Mouse (Mus musculus): ENCODE measurements around the gene Gm13285. TPM values are rescaled to one million over a fixed set of nuclear protein-coding genes. Genes with fewer than 3 reads are reported as not detected.
"Not testable (repeated sequence)": the region's sequence is repeated elsewhere in the genome, so short reads cannot be mapped to it uniquely, and the experiment has no call there.

Gene Gm13285
- polyA plus RNA-seq, 1 experiment from 2014 or later, result 1.8 TPM

GRCm38 (mm10) chr4:88805761-88806160 is 6.3 kb downstream of the Gm13285 start:
- not testable (repeated sequence) for H3K9me3 ChIP-seq (ENCODE audit: low read length); DNase-seq (ENCODE audit: low spot score); H3K9ac ChIP-seq (replicated peaks; ENCODE audit: low read depth); H3K4me2 ChIP-seq (replicated peaks; ENCODE audit: low read depth, low read length); H3K4me1 ChIP-seq (ENCODE audit: insufficient read depth, low read depth, low read length); H3K36me3 ChIP-seq (ENCODE audit: insufficient read depth, low read length); H3K27ac ChIP-seq (ENCODE audit: low read length); H3K4me3 ChIP-seq (ENCODE audit: low read depth, low read length); H3K27me3 ChIP-seq (replicated peaks; ENCODE audit: insufficient read depth, low read length); ATAC-seq
- TF ChIP-seq CTCF (IDR thresholded peaks at IDR 0.05), result peak; percentile 43
- WGBS, result no CpG with 5 or more reads among the region's 34 CpGs

GRCm38 (mm10) chr4:88815928-88816327 is 16.5 kb downstream of the Gm13285 start, which contains the start of gene Ifna7:
Gene Ifna7 (plus strand): TSS chr4:88816228.
- Histone ChIP-seq H3K27ac (ENCODE audit: low read length) (no peak within 1 kb of the TSS), H3K36me3 (ENCODE audit: insufficient read depth, low read length) (no peaks in the 10 kb centered on the region), H3K4me3 (ENCODE audit: low read depth, low read length) (no peak within 1 kb of the TSS), H3K9ac (replicated peaks; ENCODE audit: low read depth) (no peak within 1 kb of the TSS), H3K4me1 (ENCODE audit: insufficient read depth, low read depth, low read length) (no peaks in the 10 kb centered on the region), H3K27me3 (replicated peaks; ENCODE audit: insufficient read depth, low read length) (no peaks in the 10 kb centered on the region), H3K9me3 (ENCODE audit: low read length) (no peaks in the 10 kb centered on the region), H3K4me2 (replicated peaks; ENCODE audit: low read depth, low read length) (no peak within 1 kb of the TSS)
- TF ChIP-seq CTCF (IDR thresholded peaks at IDR 0.05) (no peak), EP300 (IDR thresholded peaks at IDR 0.05) (no peak)
- DNase-seq (ENCODE audit: low spot score) (no peak), ATAC-seq (no peak)
- 43% methylated on average over 3 of the region's 3 CpGs for WGBS

GRCm38 (mm10) chr4:88819659-88820058 is 20.2 kb downstream of the Gm13285 start, which contains the start of gene Ifna11:
Gene Ifna11 (plus strand): TSS chr4:88819959.
- no peak for TF ChIP-seq EP300 (IDR thresholded peaks at IDR 0.05)
- TF ChIP-seq CTCF (IDR thresholded peaks at IDR 0.05), result no peak
- Histone ChIP-seq H3K4me2 (replicated peaks; ENCODE audit: low read depth, low read length) (no peak within 1 kb of the TSS), H3K4me1 (ENCODE audit: insufficient read depth, low read depth, low read length) (no peaks in the 10 kb centered on the region), H3K4me3 (ENCODE audit: low read depth, low read length) (no peak within 1 kb of the TSS), H3K36me3 (ENCODE audit: insufficient read depth, low read length) (no peaks in the 10 kb centered on the region), H3K27me3 (replicated peaks; ENCODE audit: insufficient read depth, low read length) (no peaks in the 10 kb centered on the region), H3K27ac (ENCODE audit: low read length) (no peak within 1 kb of the TSS), H3K9me3 (ENCODE audit: low read length) (no peaks in the 10 kb centered on the region), H3K9ac (replicated peaks; ENCODE audit: low read depth) (no peak within 1 kb of the TSS)
- WGBS, result 81% methylated on average over 1 of the region's 1 CpGs
- DNase-seq (ENCODE audit: low spot score), result no peak
- ATAC-seq, result no peak

DNA sequence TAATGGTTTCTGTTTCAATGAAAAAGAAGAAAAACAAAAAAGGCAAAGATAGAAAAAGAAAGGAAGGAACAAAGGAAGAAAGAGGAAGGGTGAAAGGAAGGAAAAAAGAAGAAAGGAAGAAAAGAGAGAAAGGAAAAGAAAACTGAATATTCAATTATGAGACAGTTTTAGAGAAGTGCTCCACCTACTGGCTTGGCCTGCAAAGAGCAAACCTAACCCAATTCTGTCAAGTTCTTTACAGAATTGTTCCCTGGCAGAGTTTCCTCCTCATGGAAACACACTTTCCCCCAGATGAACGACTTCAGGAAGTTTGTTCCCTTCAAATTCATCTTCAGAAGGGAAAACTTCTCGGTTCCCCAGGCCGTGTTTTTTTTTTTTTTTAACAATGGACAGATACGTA is 23.5 kb downstream of the Gm13285 start:
- Histone ChIP-seq H3K27ac (ENCODE audit: low read length) (no peak overlapping the region), H3K4me3 (ENCODE audit: low read depth, low read length) (no peak overlapping the region), H3K36me3 (ENCODE audit: insufficient read depth, low read length) (no peaks in the 10 kb centered on the region), H3K4me2 (replicated peaks; ENCODE audit: low read depth, low read length) (no peak overlapping the region), H3K27me3 (replicated peaks; ENCODE audit: insufficient read depth, low read length) (no peaks in the 10 kb centered on the region), H3K9ac (replicated peaks; ENCODE audit: low read depth) (no peak overlapping the region), H3K4me1 (ENCODE audit: insufficient read depth, low read depth, low read length) (no peaks in the 10 kb centered on the region), H3K9me3 (ENCODE audit: low read length) (no peaks in the 10 kb centered on the region)
- WGBS, result 21% methylated on average over 4 of the region's 4 CpGs
- TF ChIP-seq EP300 (IDR thresholded peaks at IDR 0.05) (no peak), CTCF (IDR thresholded peaks at IDR 0.05) (peak; percentile 61)
- DNase-seq (ENCODE audit: low spot score) (peak; percentile 31), ATAC-seq (no peak)

GRCm38 (mm10) chr4:88827116-88827515 is 27.7 kb downstream of the Gm13285 start, which contains the start of gene Ifna6:
Gene Ifna6 (plus strand): TSS chr4:88827416.
- not testable (repeated sequence) for H3K9me3 ChIP-seq (ENCODE audit: low read length); H3K4me3 ChIP-seq (ENCODE audit: low read depth, low read length); H3K27ac ChIP-seq (ENCODE audit: low read length); H3K9ac ChIP-seq (replicated peaks; ENCODE audit: low read depth); H3K36me3 ChIP-seq (ENCODE audit: insufficient read depth, low read length); H3K4me2 ChIP-seq (replicated peaks; ENCODE audit: low read depth, low read length); H3K27me3 ChIP-seq (replicated peaks; ENCODE audit: insufficient read depth, low read length); ATAC-seq; DNase-seq (ENCODE audit: low spot score); H3K4me1 ChIP-seq (ENCODE audit: insufficient read depth, low read depth, low read length)

DNA sequence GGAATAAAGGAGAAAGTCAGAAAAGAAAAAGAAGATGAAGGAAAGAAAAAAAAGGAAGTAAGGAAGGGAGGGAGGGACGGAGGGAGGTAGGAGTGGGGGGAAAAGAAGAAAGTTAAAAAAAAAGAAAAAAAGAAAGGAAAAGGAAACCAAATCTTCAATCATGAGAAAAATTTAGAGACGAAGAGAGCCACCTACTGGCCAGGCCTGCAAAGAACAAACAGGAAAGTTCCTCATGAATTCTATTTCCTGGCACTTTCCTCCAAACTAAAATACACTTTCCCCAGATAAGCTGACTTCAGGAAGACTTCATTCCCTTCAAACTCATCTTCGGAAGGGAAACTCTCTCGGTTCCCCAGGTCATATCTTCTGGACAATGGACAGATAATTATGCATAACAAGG is 31.1 kb downstream of the Gm13285 start:
- H3K27ac ChIP-seq (ENCODE audit: low read length), result no peak overlapping the region
- no peak for ATAC-seq
- H3K4me1 ChIP-seq (ENCODE audit: insufficient read depth, low read depth, low read length), result no peaks in the 10 kb centered on the region
- no peaks in the 10 kb centered on the region for H3K27me3 ChIP-seq (replicated peaks; ENCODE audit: insufficient read depth, low read length)
- peak; percentile 55 for DNase-seq (ENCODE audit: low spot score)
- WGBS, result 22% methylated on average over 4 of the region's 4 CpGs
- no peak overlapping the region for H3K4me2 ChIP-seq (replicated peaks; ENCODE audit: low read depth, low read length)
- TF ChIP-seq EP300 (IDR thresholded peaks at IDR 0.05), result no peak
- peak; percentile 54 for TF ChIP-seq CTCF (IDR thresholded peaks at IDR 0.05)
- no peaks in the 10 kb centered on the region for H3K9me3 ChIP-seq (ENCODE audit: low read length)
- no peaks in the 10 kb centered on the region for H3K36me3 ChIP-seq (ENCODE audit: insufficient read depth, low read length)
- H3K4me3 ChIP-seq (ENCODE audit: low read depth, low read length), result no peak overlapping the region
- no peak overlapping the region for H3K9ac ChIP-seq (replicated peaks; ENCODE audit: low read depth)

DNA sequence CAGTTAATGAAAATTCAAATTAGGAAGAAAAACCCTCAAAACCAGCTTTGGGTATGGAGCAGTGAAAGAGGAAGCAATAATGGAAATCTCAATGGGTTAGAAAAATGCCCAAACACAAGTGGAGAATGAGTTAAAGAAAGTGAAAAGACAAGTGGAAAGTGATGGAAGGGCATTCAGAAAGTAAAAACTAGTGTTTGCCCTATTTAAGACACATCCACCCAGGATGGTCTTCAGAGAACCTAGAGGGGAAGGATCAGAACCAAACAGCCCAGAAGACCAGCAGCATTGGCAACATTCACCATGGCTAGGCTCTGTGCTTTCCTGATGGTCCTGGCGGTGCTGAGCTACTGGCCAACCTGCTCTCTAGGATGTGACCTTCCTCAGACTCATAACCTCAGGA is 35.8 kb downstream of the Gm13285 start, which contains the start of gene Ifna5:
Ifna5 (plus strand) TSS at position 301 of the 400 bp plus-strand sequence.
- H3K4me2 ChIP-seq (replicated peaks; ENCODE audit: low read depth, low read length); H3K9me3 ChIP-seq (ENCODE audit: low read length); DNase-seq (ENCODE audit: low spot score); H3K36me3 ChIP-seq (ENCODE audit: insufficient read depth, low read length); ATAC-seq; H3K9ac ChIP-seq (replicated peaks; ENCODE audit: low read depth); H3K4me3 ChIP-seq (ENCODE audit: low read depth, low read length); H3K4me1 ChIP-seq (ENCODE audit: insufficient read depth, low read depth, low read length); H3K27me3 ChIP-seq (replicated peaks; ENCODE audit: insufficient read depth, low read length); H3K27ac ChIP-seq (ENCODE audit: low read length): not testable (repeated sequence)
- 58% methylated on average over 1 of the region's 1 CpGs for WGBS

Data from lung, postnatal 0 days (tissue).